Comparison of ENCODE assay signal across 28 mouse cellular contexts in genomic region chr2:133850485-133850884, GRCm38 (mm10).
DNase-seq lines count a peak whose midpoint lies in the region; ATAC-seq lines count a peak whose summit lies in the region.
"Had no signal": no experiment of that assay in that cellular context is flagged by ENCODE, and none has a peak within 500 bp of the region (broad histone marks: within the 10 kb centered on the region; RNA-seq: fewer than 3 reads in every experiment).

No protein-coding gene starts in this region.

- H3K36me3 ChIP-seq in forebrain, embryonic 15.5 days, result no peaks in the 10 kb centered on the region
- no peaks in the 10 kb centered on the region for H3K36me3 ChIP-seq in forebrain, embryonic 14.5 days (ENCODE audit: control insufficient read depth, insufficient read depth, low read length)
- H3K36me3 ChIP-seq in heart, embryonic 16.5 days (ENCODE audit: control insufficient read depth, insufficient read depth), result no peaks in the 10 kb centered on the region
- H3K36me3 ChIP-seq: embryonic facial prominence, embryonic 15.5 days; G1E; heart, embryonic 10.5 days; heart, embryonic 13.5 days; hindbrain, embryonic 10.5 days; hindbrain, embryonic 13.5 days; intestine, embryonic 15.5 days had no signal

- intact Hi-C loops in heart, postnatal 25 days (cut with DNase I), result no loop called here

- ATAC-seq in forebrain, embryonic 15.5 days (replicated peaks), result 0 out of 2 replicates have a peak, but pooled peaks have one; percentile 8
- ATAC-seq in forebrain, embryonic 14.5 days, result no peak
- ATAC-seq in heart, embryonic 16.5 days (replicated peaks; ENCODE audit: extremely low read depth, insufficient read depth, low FRiP score), result peak; percentile 55; the same call in 1 of the 2 replicates
- ATAC-seq: forebrain, embryonic 16.5 days; hindbrain, embryonic 16.5 days; intestine, embryonic 15.5 days; Patski had no signal

- no peak overlapping the region for H3K27ac ChIP-seq in forebrain, embryonic 15.5 days (replicated peaks)
- H3K27ac ChIP-seq in forebrain, embryonic 14.5 days (ENCODE audit: low read depth, low read length), result no peak overlapping the region
- peak overlapping the region; percentile 35; the same call in 1 of the 2 replicates for H3K27ac ChIP-seq in heart, embryonic 16.5 days (ENCODE audit: low read length)
- H3K27ac ChIP-seq: embryonic facial prominence, embryonic 15.5 days; heart, embryonic 10.5 days; heart, embryonic 13.5 days; hindbrain, embryonic 10.5 days; hindbrain, embryonic 13.5 days; intestine, embryonic 15.5 days had no signal

- DNase-seq in forebrain, embryonic 14.5 days (ENCODE audit: low spot score), result no peak
- no peak for DNase-seq in heart, postnatal 25 days (ENCODE audit: low spot score)
- DNase-seq in brain, adult 2 months (ENCODE audit: low read depth, low spot score), result peak; percentile 16
- DNase-seq in thymus, postnatal 14 days, result no peak
- DNase-seq: adrenal gland, postnatal 10 days; adrenal gland, postnatal 36 days; B cell, adult 2 months; cerebellum, adult 11-12 months; cerebellum, adult 8-10 months; cerebellum, postnatal 10 days; cerebellum, postnatal 36 days; embryo, embryonic 11 days; gastrocnemius, postnatal 25 days; kidney, adult 11 months; kidney, adult 8-10 months had no signal

- no peak overlapping the region for H3K4me3 ChIP-seq in forebrain, embryonic 15.5 days
- H3K4me3 ChIP-seq in forebrain, embryonic 14.5 days (ENCODE audit: low read depth, low read length), result no peak overlapping the region
- no peak overlapping the region for H3K4me3 ChIP-seq in heart, embryonic 16.5 days (ENCODE audit: low read length)
- H3K4me3 ChIP-seq: embryonic facial prominence, embryonic 15.5 days; heart, embryonic 10.5 days; heart, embryonic 13.5 days; hindbrain, embryonic 10.5 days; hindbrain, embryonic 13.5 days; intestine, embryonic 15.5 days had no signal

- no peak overlapping the region for H3K9ac ChIP-seq in forebrain, embryonic 15.5 days (replicated peaks)
- H3K9ac ChIP-seq in forebrain, embryonic 14.5 days (ENCODE audit: low read length), result no peak overlapping the region
- H3K9ac ChIP-seq in heart, embryonic 16.5 days (ENCODE audit: low read length), result no peak overlapping the region
- H3K9ac ChIP-seq: embryonic facial prominence, embryonic 15.5 days; heart, embryonic 13.5 days; hindbrain, embryonic 13.5 days; intestine, embryonic 15.5 days had no signal

- H3K4me2 ChIP-seq in forebrain, embryonic 15.5 days (replicated peaks), result no peak overlapping the region
- no peak overlapping the region for H3K4me2 ChIP-seq in forebrain, embryonic 14.5 days (ENCODE audit: low read length)
- H3K4me2 ChIP-seq in heart, embryonic 16.5 days (ENCODE audit: low read depth, low read length), result no peak overlapping the region
- H3K4me2 ChIP-seq: embryonic facial prominence, embryonic 15.5 days; heart, embryonic 13.5 days; hindbrain, embryonic 13.5 days; intestine, embryonic 15.5 days had no signal

- H3K9me3 ChIP-seq in forebrain, embryonic 15.5 days, result no peaks in the 10 kb centered on the region
- no peaks in the 10 kb centered on the region for H3K9me3 ChIP-seq in forebrain, embryonic 14.5 days (replicated peaks; ENCODE audit: control insufficient read depth, low read length)
- H3K9me3 ChIP-seq in heart, embryonic 16.5 days (replicated peaks; ENCODE audit: control insufficient read depth, low read length), result no peaks in the 10 kb centered on the region
- H3K9me3 ChIP-seq: embryonic facial prominence, embryonic 15.5 days; heart, embryonic 10.5 days; heart, embryonic 13.5 days; hindbrain, embryonic 10.5 days; hindbrain, embryonic 13.5 days; intestine, embryonic 15.5 days had no signal

- no peaks in the 10 kb centered on the region for H3K4me1 ChIP-seq in forebrain, embryonic 15.5 days
- H3K4me1 ChIP-seq in forebrain, embryonic 14.5 days (ENCODE audit: control insufficient read depth, insufficient read depth, low read length), result no peaks in the 10 kb centered on the region
- no peaks in the 10 kb centered on the region for H3K4me1 ChIP-seq in heart, embryonic 16.5 days (ENCODE audit: control insufficient read depth, insufficient read depth, low read length)
- H3K4me1 ChIP-seq: embryonic facial prominence, embryonic 15.5 days; hindbrain, embryonic 10.5 days; hindbrain, embryonic 13.5 days; intestine, embryonic 15.5 days had no signal

- H3K27me3 ChIP-seq in forebrain, embryonic 15.5 days, result no peaks in the 10 kb centered on the region
- no peaks in the 10 kb centered on the region for H3K27me3 ChIP-seq in forebrain, embryonic 14.5 days (replicated peaks; ENCODE audit: control insufficient read depth, insufficient read depth, low read length)
- H3K27me3 ChIP-seq in heart, embryonic 16.5 days (ENCODE audit: control insufficient read depth, insufficient read depth, low read length), result no peaks in the 10 kb centered on the region
- H3K27me3 ChIP-seq: CH12.LX; embryonic facial prominence, embryonic 15.5 days; heart, embryonic 13.5 days; hindbrain, embryonic 13.5 days; intestine, embryonic 15.5 days had no signal
